Mouse (Mus musculus) fat pad, adult 2 months (tissue): Measurements from ENCODE around the gene Ccdc65.
A peak's percentile ranks its signal among the peaks of the same experiment; 100 is the strongest.

Experiments used
- DNase-seq: peaks from one replicate; pipeline ENCODE4 v3.0.0-alpha.2; 2011; ENCODE audit warnings: low read depth, low spot score; ENCODE audit errors: extremely low read depth

Gene Ccdc65

DNA sequence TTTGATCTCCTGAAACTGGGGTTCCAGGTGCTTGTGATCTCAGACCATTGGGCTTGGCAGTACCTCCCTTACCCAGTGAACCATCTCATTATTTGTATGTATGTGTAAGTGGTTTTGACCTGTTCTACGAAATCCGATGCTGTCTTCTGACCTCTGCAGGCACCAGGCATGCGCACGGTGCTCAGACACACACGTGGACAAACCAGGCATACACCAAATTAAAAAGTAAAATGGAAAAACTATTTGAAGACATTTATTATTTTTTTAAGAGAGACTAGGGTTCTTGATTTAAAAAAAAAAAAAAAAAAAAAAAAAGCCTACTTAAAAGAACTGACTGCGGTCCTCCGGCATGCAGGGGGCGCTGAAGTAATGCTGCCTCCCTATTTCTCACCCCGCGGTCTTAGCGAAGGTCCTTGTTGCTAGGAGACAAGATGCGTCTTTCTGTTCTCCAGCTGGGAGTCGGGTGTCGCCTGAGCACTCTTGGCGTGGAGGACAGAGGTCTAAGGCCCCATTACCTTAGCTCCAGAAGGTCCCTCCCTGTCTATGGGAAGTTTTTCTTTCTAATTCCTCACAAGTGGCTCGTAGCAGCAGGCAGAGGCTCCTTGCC, at the start of gene Ccdc65:
TSS of gene Ccdc65 (plus strand) at position 442 of the 607 bp plus-strand sequence.
- DNase-seq: no peak

DNA sequence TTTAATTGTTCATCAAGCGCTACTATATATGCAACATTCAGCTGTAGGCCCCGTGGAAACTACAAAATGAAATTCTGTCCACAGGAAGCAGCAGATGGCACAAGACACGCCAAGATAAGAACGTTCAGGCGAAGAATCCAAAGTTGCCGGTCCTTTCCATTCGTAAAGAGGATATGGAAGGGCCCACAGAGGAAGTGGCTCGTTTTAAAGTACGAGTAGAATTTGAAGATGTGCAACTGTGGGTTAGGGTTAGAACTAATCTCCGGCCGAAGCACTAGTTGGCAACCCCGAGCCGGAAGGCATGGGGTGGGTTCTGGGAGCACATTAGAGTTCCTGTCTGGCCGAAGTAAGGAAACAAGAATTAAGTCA, 45.8 kb upstream of the Ccdc65 start:
- no peak for DNase-seq

DNA sequence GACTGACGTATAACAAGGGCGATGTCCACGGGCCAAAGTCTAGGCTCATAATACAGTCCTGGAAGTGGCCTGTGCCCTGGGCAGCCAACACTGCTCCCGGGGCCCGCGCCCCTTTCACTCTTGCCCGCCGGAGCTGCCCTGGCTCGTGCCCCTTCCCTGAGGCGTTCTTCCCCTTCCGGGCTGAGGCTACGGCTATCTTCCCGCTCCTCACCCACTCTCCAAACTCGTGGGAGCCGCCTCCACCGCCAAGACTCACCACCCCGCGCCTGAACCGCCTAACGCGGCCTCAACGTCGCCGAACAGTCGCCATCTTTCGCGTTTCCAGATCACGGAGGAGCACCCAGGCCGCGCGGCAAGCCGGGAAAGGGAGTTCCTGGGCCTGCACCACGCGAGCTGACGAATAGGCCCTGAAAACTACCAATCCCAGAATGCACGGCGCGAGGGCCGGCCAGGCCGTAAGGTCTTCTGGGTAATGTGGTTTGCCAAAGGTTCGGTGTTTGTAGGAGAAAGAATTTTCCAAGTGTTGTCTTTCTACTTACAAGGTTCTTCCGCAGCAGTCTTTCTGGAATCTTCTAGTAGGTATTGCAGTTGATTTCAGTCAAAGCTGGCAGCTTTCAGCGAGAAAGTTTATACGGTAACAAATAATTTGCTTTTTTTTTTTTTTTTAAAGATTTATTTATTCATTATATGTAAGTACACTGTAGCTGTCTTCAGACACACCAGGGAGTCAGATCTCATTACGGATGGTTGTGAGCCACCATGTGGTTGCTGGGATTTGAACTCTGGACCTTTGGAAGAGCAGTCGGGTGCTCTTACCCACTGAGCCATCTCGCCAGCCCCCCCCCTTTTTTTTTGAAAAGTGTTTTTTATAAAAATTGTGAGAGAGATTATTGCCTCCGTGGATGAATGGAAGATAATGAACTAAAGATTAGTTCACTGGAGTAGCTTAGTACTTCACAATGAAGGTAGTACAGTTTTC, 45.2 kb upstream of the Ccdc65 start, which contains the start of gene Ddx23:
TSS of gene Ddx23 (minus strand) at position 328 of the 979 bp plus-strand sequence.
- DNase-seq: peak; percentile 66

DNA sequence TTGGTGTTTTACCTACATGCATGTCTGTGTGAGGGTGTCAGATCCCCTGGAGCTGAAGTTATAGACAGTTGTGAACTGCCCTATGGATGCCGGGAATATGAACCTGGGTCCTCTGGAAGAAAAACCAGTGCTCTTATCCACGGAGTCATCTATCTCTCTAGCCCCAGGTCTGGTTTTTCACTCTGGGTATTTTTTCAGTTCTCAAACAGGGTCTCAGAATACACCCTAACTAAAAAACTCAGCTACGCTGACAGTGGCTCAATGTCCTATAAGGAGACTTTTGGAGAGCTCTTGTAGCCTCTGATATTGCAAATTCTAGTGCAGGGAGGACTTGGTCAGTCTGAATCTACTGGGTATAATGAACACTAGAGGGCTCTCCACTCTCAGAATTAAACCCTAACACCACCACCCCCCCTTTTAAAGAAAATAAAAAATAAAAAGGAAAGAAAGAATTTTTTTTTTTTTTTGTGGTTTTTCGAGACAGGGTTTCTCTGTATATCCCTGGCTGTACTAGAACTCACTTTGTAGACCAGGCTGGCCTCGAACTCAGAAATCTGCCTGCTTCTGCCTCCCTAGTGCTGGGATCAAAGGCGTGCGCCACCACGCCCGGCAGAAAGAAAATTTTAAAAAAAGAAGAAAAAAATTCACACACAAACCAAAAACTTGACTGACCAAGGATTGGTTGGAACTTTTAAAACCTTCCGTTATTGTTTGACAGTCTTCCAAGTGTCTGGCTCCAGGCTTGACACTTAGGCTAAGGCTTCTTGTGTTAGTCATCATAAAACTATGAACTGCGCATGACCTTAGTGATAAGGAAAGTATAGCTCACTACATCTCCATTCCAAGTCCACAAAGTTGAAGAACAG, 43.7 kb upstream of the Ccdc65 start:
- no peak for DNase-seq

DNA sequence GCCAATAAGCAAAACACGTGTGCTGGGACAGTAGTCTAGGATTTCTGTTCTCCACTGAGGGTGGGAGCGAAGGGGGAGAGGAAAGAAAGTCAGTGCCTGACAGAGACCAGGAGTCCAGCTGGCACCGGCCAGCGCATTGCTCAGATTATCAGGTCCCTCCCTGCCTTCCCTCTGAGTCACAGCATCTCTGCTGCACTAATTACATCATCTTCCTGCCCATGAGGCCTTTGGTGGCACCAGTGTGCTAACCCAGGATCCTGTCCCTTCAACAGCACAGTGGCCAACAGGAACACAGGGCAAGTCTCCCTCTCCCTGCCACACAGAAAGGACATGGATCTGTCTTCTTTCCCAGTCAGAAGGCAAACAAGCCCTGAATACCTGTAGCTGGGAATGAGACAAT, 35.4 kb upstream of the Ccdc65 start:
- no peak for DNase-seq

DNA sequence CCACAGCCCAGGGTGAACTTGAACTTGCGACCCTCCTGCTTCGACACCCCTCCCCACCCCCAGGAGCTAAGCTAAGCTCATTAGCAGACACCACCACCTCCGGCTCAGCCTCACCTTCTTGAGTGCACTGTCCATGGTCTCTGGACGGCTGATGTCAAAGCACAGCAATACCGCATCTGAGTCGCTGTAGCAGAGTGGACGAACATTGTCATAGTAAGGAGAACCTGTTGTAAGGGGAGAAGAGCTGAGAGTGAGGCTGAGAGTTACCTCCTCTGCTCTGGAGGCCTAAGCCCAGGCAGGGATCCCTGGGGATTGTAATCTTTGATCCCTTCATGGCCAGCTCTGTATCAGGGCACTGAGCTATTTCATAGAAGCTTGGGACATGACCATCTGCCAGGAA, 34.3 kb upstream of the Ccdc65 start:
- DNase-seq: no peak

DNA sequence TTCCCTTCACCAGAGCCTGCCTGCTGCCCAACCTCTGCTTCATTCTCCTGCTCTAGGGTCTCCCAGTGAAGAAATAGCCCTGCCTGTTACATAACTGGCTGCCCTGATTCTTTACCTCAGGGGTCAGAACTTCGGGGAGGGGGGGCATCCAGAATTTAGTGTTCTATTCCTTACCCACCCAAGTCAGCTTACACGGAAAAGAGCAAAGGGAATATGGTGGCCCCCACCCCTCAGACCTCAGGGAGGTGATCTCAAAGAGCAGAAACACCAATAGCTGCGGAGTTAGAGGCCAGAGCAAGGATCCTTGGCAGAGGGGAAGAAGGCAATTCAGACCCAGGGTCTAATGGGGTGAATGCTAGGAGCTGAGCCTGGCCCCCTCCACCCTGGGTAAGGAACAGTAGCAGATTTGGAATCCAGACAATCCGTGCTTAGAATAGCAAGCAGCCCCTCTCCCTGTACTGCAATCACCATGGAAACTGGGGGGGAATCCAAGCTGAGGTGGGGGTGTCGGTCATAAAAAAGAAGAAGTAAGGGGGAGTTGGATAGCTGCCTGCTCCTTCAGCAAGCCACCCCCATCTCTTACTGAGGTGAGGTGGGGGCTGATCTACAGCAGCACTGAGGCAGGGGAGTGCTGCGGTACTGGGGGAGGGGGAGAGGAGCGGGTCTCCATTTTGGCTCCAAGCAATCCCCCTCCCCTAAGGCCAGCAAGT, 33.6 kb upstream of the Ccdc65 start:
- no peak for DNase-seq

DNA sequence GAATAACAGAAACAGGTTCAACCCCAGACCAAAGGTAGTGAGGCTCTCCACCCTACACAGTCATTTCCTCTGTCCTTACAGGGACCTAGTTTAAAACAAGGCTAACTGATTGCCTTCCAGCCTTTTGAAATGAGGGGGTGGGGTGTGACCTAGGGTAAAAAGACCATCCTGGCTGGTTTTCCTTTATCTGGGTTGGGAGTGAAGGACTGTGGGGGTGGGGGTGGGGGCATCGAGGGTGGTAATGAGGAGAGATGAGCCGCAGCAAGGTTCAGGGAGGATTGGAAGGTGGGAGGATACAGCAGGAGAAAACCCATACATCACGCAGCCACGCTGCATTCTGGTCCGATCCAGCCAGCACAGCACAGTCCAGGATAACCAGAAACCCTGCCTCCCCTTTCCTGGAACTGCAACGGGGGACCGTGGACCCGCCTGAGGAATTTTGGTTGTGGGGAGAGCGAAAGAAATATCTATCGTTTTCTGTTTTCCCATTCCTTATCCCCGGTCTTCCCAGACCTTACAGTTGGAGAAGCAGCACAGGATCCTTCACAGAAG, 32.9 kb upstream of the Ccdc65 start:
- no peak for DNase-seq

DNA sequence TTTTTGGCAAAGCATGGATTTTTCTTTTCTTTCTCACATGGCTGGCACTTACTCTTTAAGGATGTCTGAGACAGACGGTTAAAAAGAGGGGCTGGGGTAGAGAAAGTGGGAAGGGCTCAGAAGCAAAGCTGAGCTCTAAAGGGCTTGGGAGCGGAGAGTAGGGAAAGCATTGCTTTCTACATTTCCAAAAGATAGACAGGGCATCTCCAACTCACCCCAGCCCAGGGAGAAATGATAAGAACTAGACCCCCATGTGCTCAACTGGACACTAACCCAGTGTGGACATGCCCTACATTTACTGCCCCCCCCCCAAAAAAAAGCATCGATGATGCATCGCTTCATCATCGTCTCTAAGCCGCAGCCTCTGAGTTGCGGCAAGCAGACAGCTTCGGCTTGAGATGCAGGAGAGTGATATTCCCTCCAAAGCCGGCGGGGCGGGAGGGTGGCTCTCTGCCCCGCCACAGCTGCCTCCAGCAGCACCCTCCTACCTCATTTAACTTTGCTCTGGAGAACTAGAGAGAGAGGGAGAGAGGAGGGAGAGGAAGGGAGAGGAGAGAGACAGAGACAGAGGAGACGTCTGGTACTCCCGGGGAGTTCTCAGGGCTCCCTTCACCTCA, 32.3 kb upstream of the Ccdc65 start:
- DNase-seq: no peak

DNA sequence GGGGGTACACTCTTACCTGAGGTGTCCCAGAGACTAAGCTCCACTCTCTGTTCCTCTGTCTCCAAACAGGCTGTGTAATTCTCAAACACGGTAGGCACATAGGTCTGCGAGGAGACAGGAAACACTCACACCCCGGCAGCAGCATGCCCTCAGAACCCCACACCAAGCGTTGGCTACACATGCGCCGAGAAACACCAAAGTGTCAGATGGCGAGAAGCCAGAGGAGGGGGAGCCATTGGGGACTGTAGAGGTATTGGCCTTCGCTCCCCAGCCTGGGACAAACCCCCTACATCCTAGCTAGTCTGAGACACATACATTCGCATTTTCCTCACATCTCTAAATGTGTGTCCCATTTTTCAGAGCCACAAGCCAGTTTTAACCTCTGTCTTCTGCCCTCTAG, 31.5 kb upstream of the Ccdc65 start:
- DNase-seq: no peak

DNA sequence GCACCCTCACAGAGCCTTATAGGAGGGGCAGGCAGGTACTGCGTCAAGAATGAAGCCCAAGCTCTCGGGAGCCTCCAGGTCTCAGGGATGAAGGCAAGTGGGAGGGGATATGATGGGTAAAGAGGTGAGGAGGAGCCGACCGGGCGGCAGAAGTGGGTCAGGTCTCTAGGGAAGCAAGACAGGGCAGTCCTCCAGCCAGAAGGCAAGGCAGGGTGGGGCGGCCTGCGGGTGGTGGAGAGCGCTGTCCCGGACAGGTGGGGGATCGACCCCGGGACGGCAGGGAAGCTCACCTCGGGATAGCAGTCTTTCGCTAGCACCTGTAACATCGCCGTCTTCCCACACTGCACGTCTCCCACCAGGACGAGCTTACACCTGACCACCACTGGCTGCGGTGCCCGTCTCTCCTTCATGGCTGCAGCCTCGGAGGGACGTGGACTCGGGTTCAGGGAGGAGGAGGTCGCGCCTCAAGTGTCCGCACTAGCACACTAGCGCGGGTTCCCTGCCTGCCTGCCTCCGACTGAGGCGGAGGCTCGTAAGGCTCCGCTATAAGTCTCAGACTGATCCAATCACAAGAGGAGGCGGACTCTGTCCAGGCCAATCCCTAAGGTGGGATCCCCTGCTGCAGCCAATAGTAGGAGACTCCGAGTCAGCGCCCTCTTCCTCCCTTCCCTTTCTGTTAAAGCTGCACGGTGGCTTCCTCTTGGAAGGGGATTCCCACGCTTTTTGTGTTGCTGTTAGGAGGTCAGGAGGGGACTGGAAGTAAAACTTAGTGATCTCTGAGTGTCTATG, 30.9 kb upstream of the Ccdc65 start, which contains the start of gene Rnd1:
TSS of gene Rnd1 (minus strand) at position 522 of the 789 bp plus-strand sequence.
- peak; percentile 40 for DNase-seq

DNA sequence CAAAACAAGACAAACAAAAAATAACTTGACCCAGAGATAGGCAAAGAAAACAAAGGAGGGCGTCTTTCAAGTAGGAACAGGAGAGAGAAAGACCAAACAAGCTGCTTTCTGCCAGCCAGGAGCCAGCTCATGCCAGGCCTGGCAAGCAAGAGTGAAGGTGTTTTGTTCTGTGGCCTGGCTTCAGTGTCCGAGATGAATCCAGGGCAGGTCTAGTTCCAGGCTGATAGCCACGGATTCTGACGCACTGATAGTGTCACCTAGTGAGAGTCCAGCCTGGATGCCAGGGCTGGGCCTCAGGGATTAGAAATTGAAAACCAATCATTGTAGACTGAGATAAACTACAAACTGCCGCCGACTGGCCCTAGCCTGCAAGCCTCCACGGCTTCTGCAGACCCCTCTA, 30.0 kb upstream of the Ccdc65 start:
- no peak for DNase-seq

DNA sequence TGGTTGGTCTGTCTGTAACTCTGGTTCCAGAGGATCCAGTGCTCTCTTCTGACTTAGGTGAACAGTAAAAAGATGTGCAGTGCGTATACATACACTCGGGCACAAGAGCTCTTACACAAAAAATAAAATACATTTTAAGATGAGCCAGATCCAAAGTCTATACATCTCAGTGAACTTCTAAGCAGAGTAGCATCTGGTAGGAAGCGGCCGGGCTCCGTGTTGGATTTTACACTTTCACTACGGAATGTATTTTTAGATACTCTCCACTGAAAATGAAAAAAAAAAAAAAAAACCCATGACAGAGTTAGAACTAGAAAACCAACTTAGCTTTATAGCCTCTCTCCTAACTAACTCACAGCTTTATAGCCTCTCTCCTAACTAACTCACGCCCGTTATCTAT, 27.3 kb upstream of the Ccdc65 start:
- no peak for DNase-seq

DNA sequence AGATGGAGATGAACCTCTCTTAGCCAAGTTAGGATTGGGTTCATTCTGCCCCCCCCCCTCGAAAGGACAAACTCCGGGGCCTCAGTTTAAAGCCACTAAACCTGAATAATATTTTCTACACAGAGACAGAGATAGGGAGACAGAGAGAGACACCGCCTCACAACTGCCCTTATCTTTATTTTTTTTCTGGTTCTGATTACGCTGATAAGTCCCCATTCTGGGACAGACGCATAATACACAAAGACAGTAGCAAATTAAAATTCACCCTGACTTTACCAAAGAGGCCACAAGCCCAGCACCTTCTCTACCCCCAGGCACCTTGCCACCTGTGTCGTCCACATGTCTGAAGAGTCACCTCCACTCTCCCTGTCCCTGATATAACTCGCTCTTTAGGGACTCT, 26.4 kb upstream of the Ccdc65 start:
- DNase-seq: no peak

DNA sequence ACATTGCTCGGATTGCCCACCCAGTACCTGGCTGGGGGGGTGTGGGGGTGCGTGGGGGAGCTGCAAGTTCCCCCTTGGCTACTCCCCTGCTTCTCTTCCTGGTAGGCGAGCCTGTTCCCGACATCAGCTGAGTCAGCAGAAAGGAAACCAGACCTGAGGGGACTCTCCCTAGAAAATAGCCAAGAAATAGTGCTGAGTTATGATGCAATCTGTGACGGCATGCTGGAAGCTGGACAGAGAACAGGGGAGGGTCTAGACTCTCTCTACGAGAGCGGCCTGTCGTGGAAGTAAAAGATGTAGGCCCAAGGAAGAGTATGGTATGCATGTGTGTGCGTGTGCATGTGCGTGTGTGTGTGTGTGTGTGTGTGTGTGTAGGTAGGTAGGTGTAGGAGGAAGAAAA, 24.8 kb upstream of the Ccdc65 start:
- DNase-seq: no peak

DNA sequence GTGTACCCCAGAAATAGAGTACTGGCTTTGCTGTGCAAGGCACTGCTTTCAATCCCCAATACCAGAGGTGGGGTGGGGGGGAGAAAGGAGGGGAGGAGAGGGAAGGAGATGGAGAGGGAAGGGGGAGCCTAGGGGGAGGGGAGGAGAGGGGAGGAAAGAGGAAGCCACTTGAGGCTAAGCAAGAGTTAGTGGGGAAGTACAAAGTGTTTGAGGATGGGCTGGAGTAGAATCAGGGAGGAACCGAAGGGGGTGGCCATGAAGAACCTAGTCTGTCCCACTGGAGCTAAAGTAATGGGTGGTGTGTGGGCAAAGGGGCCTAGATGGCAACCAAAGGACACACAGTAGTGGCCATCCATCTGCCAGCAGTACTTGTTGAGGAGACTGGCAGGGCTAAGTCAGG, 24.3 kb upstream of the Ccdc65 start:
- no peak for DNase-seq

DNA sequence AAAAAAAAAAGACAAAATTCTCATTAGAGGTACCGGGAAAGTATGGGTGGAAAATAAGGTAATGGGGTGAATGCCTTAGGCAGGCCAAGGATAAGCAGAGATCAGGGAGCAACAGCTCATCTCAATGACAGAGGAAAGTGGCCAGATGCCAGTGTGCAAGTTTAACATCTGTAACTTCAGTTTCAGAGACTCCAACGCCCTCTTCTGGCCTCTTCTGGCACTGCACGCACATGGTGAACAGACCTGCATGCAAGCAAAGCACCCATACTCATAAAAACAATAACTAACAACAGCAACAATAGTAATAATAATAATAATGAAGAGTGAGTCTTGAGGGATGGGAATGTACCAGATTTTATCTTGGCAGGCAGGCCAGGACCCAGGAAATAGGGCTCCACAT, 22.1 kb upstream of the Ccdc65 start:
- no peak for DNase-seq

DNA sequence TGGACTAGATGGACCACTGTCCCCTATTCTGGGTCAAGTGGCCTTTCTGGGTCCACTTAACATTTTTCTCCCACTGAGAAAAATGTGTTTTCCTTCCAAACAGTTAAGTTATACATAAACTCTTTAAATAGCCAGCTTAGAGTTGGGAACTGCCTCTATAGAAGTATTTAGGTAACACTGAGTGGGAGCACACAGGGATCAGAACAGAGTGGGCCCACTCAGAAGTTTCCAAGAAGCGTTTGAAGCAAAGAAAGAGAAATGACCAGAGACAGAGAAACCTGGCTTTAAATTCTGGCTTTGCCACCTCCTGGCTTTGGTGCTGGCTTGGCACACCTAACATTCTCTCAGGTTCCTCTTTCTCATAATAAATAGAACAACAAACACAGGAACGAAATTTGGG, 18.3 kb upstream of the Ccdc65 start:
- DNase-seq: no peak

DNA sequence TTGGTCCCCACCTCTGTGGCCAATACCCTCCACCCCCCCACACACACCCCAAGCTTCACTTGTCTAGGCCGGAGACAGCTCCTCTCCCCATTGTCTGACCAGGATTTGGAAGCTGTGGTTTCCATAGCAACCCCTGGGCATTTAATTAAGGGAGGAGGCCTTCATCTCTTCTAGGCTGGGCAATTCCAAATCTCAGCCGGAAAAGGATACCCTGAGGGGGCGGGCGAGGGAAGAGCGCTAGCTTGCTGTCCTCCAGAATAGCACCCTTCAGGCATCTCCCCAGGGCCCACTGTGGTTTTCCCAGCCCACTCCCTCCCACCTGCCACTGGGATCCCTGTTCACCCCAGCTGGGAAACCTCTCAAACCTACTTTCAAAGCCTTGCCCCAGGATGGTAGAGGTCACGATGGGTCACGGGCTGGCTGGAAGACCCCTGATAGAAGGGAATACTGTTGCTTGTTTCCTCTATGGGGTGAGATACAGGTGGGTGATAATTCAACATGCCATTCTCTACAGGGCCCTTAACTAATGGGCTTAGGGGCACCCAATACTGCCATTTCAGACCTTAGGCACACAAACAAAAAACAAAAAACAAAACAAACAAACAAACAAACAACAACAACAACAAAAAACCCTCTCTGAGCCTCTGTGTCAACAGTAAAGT, 16.4 kb upstream of the Ccdc65 start:
- no peak for DNase-seq
